Mouse (Mus musculus) G1E (cell line): ENCODE measurements around the gene Pa2g4.

Source experiments
- CTCF ChIP-seq: IDR thresholded peaks from 2 replicates; pipeline ENCODE4 v1.5.1; 2012; ENCODE audit warnings: low read depth, low read length, inconsistent platforms, mixed read lengths
- GATA2 ChIP-seq: IDR thresholded peaks from 2 replicates; pipeline ENCODE4 v1.6.1; 2012; ENCODE audit warnings: low read depth, low read length, inconsistent platforms, borderline replicate concordance
- POLR2AphosphoS5 ChIP-seq: IDR thresholded peaks from 2 replicates; pipeline ENCODE4 v1.6.1; 2012; ENCODE audit warnings: low read depth, low read length, inconsistent platforms; ENCODE audit not compliant: insufficient replicate concordance

DNA sequence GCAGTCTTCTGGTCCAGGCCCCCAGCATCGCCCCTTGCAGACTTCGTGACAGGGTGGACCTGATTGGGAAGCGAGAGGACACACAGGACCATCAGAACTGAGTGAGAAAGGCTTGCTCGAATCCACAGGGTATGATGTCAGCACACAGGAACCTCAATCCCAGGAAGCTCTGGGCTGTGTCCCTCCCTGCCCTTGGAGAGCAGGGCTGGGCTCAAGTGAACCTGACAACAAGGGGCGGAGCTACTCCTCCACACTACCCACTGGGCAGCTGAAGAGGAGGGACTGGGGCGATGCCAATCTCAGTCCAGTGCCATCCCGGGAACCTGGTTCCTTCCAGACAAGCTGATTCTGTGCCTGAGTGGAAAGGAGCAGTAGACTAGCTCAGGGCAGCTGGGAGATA is 17.9 kb upstream of the Pa2g4 start:
- TF ChIP-seq CTCF (no peak), POLR2AphosphoS5 (no peak), GATA2 (no peak)
